Mouse (Mus musculus): ENCODE measurements around the gene Cntnap4.
A peak's percentile ranks its signal among the peaks of the same experiment; 100 is the strongest.

Gene Cntnap4

GRCm38 (mm10) chr8:112569471-112570141 lies at the start of gene Cntnap4:
Gene Cntnap4, plus strand, starts transcription at chr8:112570043.
- peak; percentile 52 for DNase-seq

GRCm38 (mm10) chr8:112557376-112557775 lies 12.5 kb upstream of the Cntnap4 start:
- DNase-seq, result no peak

GRCm38 (mm10) chr8:112570541-112570940 lies 698 bp downstream of the Cntnap4 start:
- peak; percentile 11 for DNase-seq

DNA sequence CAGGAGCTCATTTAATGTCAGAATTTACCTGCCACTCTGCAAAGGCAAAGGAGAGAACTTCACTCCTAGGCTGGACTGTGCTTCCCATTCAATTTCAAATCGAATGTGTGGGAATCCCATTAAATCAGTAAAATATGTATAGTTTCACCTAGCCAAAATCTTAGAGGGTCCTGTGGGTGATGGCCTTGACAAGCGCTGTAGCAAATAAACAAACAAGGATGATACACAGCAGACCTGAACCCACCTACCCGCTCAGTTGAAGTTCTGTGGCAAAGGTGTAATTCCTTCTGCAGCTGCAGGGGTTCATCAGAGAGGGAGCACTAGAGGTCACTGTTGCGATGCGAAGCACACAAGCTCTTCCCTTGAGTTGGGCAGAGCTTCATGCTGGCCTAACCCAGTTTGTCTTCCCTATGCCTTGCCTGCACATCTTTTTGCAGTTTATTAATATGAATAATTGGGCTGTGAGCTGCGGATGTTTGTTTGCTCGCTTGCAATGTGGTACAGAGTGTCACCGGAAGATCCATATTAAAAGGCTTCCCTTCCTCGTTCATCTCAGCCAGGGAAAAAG lies 1.6 kb downstream of the Cntnap4 start:
- DNase-seq, result peak; percentile 44

DNA sequence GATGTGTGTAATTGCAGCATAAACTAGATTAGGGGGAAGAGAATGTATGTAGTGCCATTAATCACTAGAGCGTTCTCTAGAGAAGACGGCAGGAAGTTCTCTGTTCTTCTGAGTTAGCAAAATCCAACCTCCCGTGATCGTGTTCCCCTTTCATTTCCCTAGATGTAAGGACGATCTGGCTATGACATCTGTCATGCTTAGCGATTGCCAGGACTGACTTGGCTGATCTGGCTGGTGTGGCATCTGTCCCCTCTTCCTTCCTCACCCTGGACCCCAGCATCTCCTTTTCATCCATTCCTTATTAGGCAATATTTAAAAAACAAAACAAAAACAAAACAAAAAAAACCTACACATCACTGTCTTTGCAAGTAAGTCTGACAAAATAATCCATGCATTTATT lies 11.6 kb downstream of the Cntnap4 start:
- DNase-seq, result no peak

- DNase-seq, result no peak
Observed at GRCm38 (mm10) chr8:112583440-112583839, 13.6 kb downstream of the Cntnap4 start.

DNA sequence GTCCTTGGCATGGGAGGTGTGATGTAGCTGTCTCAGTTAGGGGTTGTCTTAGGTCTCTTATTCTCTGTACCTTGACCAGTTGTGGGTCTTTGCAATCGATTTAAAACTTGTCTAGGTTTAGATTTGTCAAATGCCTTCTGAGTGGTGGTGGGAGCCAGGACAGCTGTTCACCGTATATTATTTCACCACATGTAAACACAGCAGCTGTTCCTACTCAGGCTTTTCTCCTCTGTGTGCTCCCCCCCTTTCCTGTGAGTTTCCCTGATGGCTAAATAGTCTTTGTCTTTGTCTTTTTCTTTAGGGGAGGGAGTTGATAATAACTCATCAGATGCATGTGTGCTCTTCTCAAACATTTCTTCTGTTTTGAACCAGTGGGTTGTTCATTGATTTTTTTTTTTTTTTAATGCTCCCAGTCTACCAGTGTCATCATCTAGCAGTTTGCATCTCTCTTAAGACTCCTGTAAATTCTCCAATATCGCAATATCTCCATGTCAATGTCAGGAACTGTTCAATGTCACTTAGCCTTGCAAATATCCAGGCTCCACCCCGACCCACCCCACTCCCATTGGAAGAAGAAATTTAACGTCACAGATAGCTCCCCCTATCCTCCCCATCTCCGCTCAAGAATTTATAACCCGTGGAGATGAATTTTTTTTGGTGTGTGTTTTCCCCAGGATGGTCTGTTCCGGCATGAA lies 18.7 kb downstream of the Cntnap4 start:
- DNase-seq, result no peak

DNA sequence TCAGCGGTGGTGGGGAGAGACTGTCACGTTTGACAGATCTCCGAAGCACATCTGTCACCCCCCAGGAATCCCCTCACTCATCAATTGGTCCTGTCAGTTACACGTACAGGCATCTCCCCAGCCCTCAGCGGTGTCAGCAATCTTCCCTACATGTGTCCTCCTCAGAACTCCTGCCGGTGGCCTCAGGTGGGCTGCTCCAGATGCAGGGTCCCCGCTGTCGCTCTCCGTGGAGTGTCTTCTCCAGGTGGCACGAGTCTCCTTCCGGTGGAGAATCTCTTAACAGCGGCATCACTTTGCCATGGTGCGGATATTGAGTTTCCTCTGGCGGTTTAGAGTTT lies 19.2 kb downstream of the Cntnap4 start:
- DNase-seq, result no peak

GRCm38 (mm10) chr8:112596023-112596776 lies 26.4 kb downstream of the Cntnap4 start:
- no peak for DNase-seq

- no peak for DNase-seq
Observed at GRCm38 (mm10) chr8:112599975-112600374, 30.1 kb downstream of the Cntnap4 start.

DNA sequence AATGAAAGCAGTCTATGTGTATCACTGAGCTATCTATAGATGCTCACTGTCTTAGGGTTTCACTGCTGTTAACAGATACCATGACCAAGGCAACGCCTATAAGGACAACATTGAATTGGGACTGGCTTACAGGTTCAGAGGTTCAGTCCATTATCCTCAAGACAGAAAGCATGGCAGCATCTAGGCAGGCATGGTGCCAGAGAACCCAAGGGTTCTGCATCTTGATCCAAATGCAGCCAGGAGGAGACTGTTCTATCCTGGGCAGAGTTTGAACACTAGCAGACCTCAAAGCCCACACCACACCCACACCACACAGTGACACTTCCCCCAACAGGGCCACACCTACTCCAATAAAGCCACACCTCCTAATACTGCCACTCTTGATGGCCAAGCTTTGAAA lies 31.3 kb downstream of the Cntnap4 start:
- DNase-seq, result no peak

- no peak for DNase-seq
Observed at GRCm38 (mm10) chr8:112610121-112610520, 40.3 kb downstream of the Cntnap4 start.

DNA sequence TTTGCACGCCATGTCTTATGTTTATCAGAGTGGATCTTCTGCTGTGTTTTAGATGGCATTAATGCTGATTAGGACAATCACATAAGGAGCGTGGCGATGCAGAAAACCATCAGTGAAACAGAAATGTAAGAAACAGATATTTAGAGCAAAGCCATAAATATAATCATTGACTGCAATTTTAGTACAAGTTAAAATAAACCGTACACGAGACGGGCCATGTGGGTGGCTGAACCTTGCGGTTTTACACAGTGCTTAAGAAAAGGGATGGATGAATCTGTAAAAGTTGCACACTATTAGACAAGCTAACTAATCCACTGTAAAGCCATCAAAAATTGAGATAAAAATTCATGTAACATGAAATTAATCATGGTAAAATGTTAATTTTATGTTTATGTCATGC lies 58.9 kb downstream of the Cntnap4 start:
- no peak for DNase-seq

DNA sequence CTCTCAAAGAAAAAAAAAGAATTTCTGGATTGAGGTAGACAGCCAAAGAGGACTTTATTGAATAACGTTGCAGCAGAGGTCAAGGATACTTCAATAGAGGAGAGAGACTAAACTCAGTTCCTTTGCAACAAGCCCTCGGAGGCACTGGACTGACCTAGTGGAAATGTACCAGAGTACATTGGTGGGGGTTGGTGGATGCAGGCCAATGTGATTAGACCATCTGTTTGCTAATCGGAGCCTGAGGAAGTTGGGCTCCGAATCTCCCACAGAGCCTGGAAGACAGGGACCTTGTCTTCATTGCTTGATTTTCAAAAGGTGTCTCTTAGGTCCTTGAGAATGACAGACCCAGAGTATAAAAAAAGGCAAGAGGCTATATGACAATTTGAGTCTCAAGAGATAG lies 82.8 kb downstream of the Cntnap4 start:
- no peak for DNase-seq

DNA sequence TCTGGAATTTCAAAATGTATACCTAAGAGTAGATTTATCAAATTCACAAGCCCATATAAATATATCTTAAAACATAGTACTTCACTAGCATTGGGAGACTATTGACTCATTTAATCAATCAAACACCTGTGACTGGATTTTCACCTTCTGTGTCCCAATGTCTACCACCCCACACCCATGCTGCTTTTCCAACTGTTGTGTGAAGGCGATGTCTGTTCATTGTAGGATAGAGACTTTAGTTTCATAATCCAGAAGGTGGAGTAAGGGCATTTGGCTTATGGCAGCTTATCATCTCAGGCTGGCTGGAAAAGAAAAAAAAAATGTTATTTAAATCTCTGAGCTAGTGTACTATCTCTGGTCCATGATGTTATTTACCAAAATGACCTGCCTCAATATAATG lies 83.4 kb downstream of the Cntnap4 start:
- DNase-seq, result no peak

- DNase-seq, result no peak
Observed at GRCm38 (mm10) chr8:112653994-112654393, 84.2 kb downstream of the Cntnap4 start.

DNA sequence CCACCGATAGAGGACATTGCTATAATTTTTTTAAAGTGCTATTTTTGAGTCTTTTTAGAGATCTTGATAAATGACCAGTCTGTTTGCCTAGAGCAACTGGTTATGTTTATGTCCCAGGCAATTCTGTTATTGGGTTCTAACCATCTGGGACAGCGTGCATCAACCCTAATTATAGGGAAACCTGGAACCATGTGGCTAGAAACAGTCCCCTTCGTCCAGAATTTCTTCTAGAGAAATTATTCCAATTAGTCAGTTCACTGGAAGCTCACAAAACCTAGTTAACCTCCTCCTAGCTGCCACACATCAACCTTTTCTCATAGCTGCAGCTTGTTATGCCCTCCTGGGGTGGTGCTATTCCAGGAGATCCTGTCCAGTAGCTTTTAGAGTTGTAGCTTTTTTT lies 94.2 kb downstream of the Cntnap4 start:
- no peak for DNase-seq

- no peak for DNase-seq
Observed at GRCm38 (mm10) chr8:112674671-112675070, 104.8 kb downstream of the Cntnap4 start.

DNA sequence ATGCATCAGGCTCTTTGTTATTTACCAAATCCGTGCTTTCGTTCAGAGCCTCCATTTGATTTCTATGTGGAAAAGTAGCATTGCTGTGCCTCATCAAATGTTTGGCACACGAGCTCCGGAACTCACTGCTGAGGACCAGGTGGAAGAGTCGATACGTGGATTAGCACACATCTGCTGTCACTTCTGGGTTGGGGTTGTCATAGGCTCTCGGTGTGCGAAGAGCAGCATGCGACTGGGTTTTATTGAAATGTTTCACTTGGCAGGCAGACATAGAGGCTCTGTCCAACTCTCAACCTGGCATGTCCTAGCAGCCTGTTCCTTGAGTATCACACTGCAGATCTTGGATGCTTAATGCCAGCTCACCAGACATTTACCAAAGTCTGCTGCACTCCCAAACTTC lies 111.9 kb downstream of the Cntnap4 start:
- DNase-seq, result no peak

GRCm38 (mm10) chr8:112695708-112696107 lies 125.9 kb downstream of the Cntnap4 start:
- DNase-seq, result no peak

- no peak for DNase-seq
Observed at GRCm38 (mm10) chr8:112698141-112698540, 128.3 kb downstream of the Cntnap4 start.

DNA sequence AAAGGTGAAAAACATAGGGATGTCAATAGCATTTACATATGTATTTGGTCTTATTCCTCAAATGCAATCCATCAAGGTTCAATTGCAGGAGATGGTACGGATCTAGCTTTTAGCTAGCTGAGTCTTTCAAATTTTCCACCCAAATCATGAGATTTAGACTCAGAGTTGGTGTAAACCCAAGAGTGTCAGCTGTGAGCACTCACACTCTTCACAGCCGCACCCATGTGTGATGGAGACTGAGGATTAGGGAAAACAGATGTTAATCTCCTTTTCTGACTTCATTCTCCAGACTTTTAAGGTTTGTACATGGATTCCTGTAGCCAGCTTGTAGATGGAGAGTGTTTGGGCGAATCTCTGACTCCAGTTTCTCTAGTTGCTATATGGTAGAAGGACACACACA lies 147.1 kb downstream of the Cntnap4 start:
- no peak for DNase-seq

DNA sequence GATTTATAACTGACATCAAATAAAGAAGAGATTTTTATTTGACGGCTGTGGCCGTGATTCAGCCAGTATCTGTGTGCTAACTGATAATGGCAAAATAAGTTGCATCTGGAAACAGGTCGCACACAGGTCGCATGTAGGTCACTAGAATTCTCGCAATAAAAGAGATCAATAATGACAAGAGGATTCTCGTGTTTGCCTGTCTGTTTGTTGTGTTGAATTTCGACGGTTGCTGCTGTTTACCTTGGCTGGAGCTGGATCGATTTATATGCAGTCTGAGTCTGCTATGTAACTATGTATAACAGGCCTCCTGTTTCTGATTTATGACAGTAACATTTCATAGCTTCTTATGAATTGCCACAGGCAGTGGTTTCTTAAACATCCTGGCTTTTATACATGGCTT lies 155.1 kb downstream of the Cntnap4 start:
- no peak for DNase-seq
